Mouse (Mus musculus) layer of hippocampus, adult 8-10 months (tissue): ENCODE results near the gene Pnrc2. TPM values are rescaled to one million over a fixed set of nuclear protein-coding genes. Genes with fewer than 3 reads are reported as not detected.

Experiments
- DNase-seq, 2 experiments: peaks; one replicate each; pipeline ENCODE4 v3.0.0; 2022; ENCODE audit warnings: low spot score in 2 of 2
- total RNA-seq, 4 experiments: library from RNA; stranded (reverse); gene quantifications; 2 replicates each; pipeline ENCODE4 v1.2.4; 2022

Pnrc2 gene
- total RNA-seq, 4 experiments from 2014 or later = 47.2 to 86.0 (median 47.7) TPM

- no peak for DNase-seq
Measured at GRCm38 (mm10) chr4:135824254-135824653, 49.4 kb downstream of the Pnrc2 start.

- DNase-seq = no peak
Measured at GRCm38 (mm10) chr4:135823298-135823697, 50.4 kb downstream of the Pnrc2 start.

DNA sequence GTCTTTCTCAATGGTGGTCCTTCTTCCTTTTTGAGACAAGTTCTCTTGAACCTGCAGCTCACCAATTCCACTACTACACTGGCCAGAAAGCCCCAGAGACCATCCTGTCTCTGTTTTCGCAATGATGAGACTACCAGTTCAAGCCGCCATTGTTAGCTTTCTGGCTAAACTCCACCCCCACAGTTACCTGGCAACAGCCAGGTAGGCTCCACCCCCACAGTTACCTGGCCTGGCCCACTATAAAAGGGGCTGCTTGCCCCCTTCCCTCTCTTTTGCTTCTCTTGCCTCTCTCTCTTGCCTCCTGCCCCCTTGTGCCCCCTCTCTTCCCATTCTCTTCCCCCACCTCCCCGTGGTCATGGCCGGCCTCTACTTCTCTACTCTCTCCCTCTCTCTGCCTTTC is 51.9 kb downstream of the Pnrc2 start:
- no peak for DNase-seq

Other genes with a start within 250 kb of the Pnrc2 start
- gene Ifnlr1, start 187.6 kb downstream of the Pnrc2 start, total RNA-seq = under 1 TPM; 0.16 to 0.52 (median 0.17) TPM
- under 1 TPM in 1 of 4 experiments, not detected in 3; 0.21 TPM for gene Il22ra1, start 145.7 kb downstream of the Pnrc2 start, total RNA-seq
- gene Myom3, start 114.1 kb downstream of the Pnrc2 start, total RNA-seq = under 1 TPM; 0.59 to 0.76 (median 0.69) TPM
- 10 to 100 TPM; 67.9 to 91.9 (median 79.9) TPM for gene Srsf10, start 18.1 kb downstream of the Pnrc2 start, total RNA-seq
- gene Cnr2, start 21.5 kb upstream of the Pnrc2 start, total RNA-seq = under 1 TPM in 3 of 4 experiments, not detected in 1; 0.08 to 0.98 (median 0.92) TPM
- 10 to 100 TPM; 51.2 to 73.5 (median 59.2) TPM for gene Fuca1, start 46.9 kb upstream of the Pnrc2 start, total RNA-seq
- 10 to 100 TPM; 34.6 to 39.1 (median 37.6) TPM for gene Hmgcl, start 72.6 kb upstream of the Pnrc2 start, total RNA-seq
- gene Gale, start 89.9 kb upstream of the Pnrc2 start, total RNA-seq = 10 to 100 TPM; 22.3 to 28.1 (median 26.3) TPM
- gene Lypla2, start 98.8 kb upstream of the Pnrc2 start, total RNA-seq = 100 to 1,000 TPM in 2 of 4 experiments, 10 to 100 TPM in 2; 94.3 to 103 (median 98.5) TPM
- gene Pithd1, start 113.4 kb upstream of the Pnrc2 start, total RNA-seq = 10 to 100 TPM; 79.8 to 89.2 (median 83.7) TPM
- gene Eloa, start 147.9 kb upstream of the Pnrc2 start, total RNA-seq = 10 to 100 TPM; 26.3 to 30.5 (median 28.8) TPM
- 100 to 1,000 TPM; 193 to 354 (median 274) TPM for gene Rpl11, start 179.6 kb upstream of the Pnrc2 start, total RNA-seq